Mouse (Mus musculus) liver (tissue): ENCODE data around the gene Vangl2.

ENCODE experiments used
- DNase-seq: peaks from one replicate; pipeline ENCODE4 v3.0.0-alpha.2; 2020; ENCODE audit warnings: mixed read lengths

The Vangl2 gene

GRCm38 (mm10) chr1:172028394-172029275 is at the start of gene Vangl2:
Gene Vangl2, minus strand, starts transcription at chr1:172028444.
- DNase-seq = no peak

- no peak for DNase-seq
Measured at GRCm38 (mm10) chr1:172077981-172078380, 49.7 kb upstream of the Vangl2 start.

GRCm38 (mm10) chr1:172072604-172073003 is 44.4 kb upstream of the Vangl2 start:
- DNase-seq = no peak

GRCm38 (mm10) chr1:172071556-172071955 is 43.3 kb upstream of the Vangl2 start:
- no peak for DNase-seq

GRCm38 (mm10) chr1:172070227-172070626 is 42.0 kb upstream of the Vangl2 start:
- DNase-seq = no peak

GRCm38 (mm10) chr1:172064613-172065141 is 36.4 kb upstream of the Vangl2 start:
- no peak for DNase-seq

GRCm38 (mm10) chr1:172063291-172064023 is 35.2 kb upstream of the Vangl2 start:
- no peak for DNase-seq

GRCm38 (mm10) chr1:172062101-172062500 is 33.9 kb upstream of the Vangl2 start:
- DNase-seq = no peak

GRCm38 (mm10) chr1:172061217-172061616 is 33.0 kb upstream of the Vangl2 start:
- DNase-seq = no peak

- no peak for DNase-seq
Measured at GRCm38 (mm10) chr1:172060659-172061058, 32.4 kb upstream of the Vangl2 start.

- DNase-seq = no peak
Measured at GRCm38 (mm10) chr1:172058874-172059273, 30.6 kb upstream of the Vangl2 start.

- DNase-seq = no peak
Measured at GRCm38 (mm10) chr1:172058321-172058720, 30.1 kb upstream of the Vangl2 start.

- no peak for DNase-seq
Measured at GRCm38 (mm10) chr1:172057491-172057921, 29.3 kb upstream of the Vangl2 start, which contains the start of gene Nhlh1. Gene Nhlh1, minus strand, starts transcription at chr1:172057573.

GRCm38 (mm10) chr1:172056251-172056650 is 28.0 kb upstream of the Vangl2 start:
- no peak for DNase-seq

GRCm38 (mm10) chr1:172053541-172054440 is 25.5 kb upstream of the Vangl2 start:
- no peak for DNase-seq

- no peak for DNase-seq
Measured at GRCm38 (mm10) chr1:172052766-172053279, 24.6 kb upstream of the Vangl2 start.

GRCm38 (mm10) chr1:172049131-172049782 is 21.0 kb upstream of the Vangl2 start:
- DNase-seq = no peak

GRCm38 (mm10) chr1:172048241-172048734 is 20.0 kb upstream of the Vangl2 start:
- DNase-seq = no peak

- peak; percentile 70 for DNase-seq
Measured at GRCm38 (mm10) chr1:172046938-172047337, 18.7 kb upstream of the Vangl2 start.

GRCm38 (mm10) chr1:172046410-172046809 is 18.2 kb upstream of the Vangl2 start:
- no peak for DNase-seq

GRCm38 (mm10) chr1:172029914-172030313 is 1.7 kb upstream of the Vangl2 start:
- no peak for DNase-seq

- no peak for DNase-seq
Measured at GRCm38 (mm10) chr1:172027809-172028102, 488 bp downstream of the Vangl2 start.
